Mouse (Mus musculus) embryonic facial prominence, embryonic 10.5 days (tissue): ENCODE measurements around the gene Atp2a1. TPM values are rescaled to one million over a fixed set of nuclear protein-coding genes. Genes with fewer than 3 reads are reported as not detected.

ENCODE experiments used
- DNase-seq: peaks from one replicate; pipeline ENCODE4 v3.0.0-alpha.2; 2017; ENCODE audit warnings: low spot score
- H3K27ac ChIP-seq: fragments of 300-500 bp; sonication (generic); replicated peaks from 2 replicates; pipeline ENCODE4 v1.5.1; 2016; ENCODE audit warnings: mild to moderate bottlenecking
- H3K27me3 ChIP-seq: fragments of 300-500 bp; sonication (generic); replicated peaks from 2 replicates; pipeline ENCODE4 v1.6.1; 2016; ENCODE audit warnings: low read depth, mild to moderate bottlenecking; ENCODE audit not compliant: poor library complexity, severe bottlenecking
- H3K36me3 ChIP-seq: fragments of 300-500 bp; sonication (generic); replicated peaks from 2 replicates; pipeline ENCODE4 v1.6.1; 2016; ENCODE audit warnings: mild to moderate bottlenecking, moderate library complexity
- H3K4me1 ChIP-seq: fragments of 300-500 bp; sonication (generic); 2 replicates; pipeline ENCODE4 v1.6.1; 2016
- H3K4me3 ChIP-seq: fragments of 300-500 bp; sonication (generic); 2 replicates; pipeline ENCODE4 v1.5.1; 2016; ENCODE audit warnings: mild to moderate bottlenecking, moderate library complexity
- H3K9me3 ChIP-seq: fragments of 300-500 bp; sonication (generic); 2 replicates; pipeline ENCODE4 v1.6.1; 2016; ENCODE audit warnings: mild to moderate bottlenecking
- WGBS: fragments of 180-500 bp; shearing (Covaris S2); methylation state at CpG from one replicate; pipeline ENCODE4 v1.1.7; 2016; 5-methylcytosine and 5-hydroxymethylcytosine counted together
- polyA plus RNA-seq: library from polyadenylated mRNA; unstranded; fragments of >200 nt; fragmentation: Nextera tagmentation; extraction: Ambion mirVana; gene quantifications from 2 replicates; pipeline ENCODE4 v1.2.1, GENCODE M21; 2016

The Atp2a1 gene
- polyA plus RNA-seq, 1 experiment from 2014 or later, result 1.8 TPM

DNA sequence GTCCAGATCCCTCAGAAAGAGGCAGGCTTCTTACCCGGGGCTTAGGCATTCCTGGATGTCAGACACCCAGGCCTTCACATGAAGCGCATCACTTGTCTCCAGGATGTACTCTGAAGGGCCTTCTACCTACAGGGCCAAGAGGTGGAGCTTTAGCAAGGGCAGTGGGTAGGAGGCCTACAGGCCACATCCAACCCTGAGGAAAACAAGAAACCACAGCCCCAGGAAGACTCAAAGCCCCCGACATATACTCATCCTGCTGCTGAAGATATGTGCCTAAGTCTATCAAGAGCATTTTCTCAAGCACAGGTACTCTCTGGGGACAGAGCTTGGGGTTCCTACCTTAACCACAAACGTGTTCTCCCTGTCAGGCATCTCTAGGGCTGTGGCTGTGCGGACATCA lies 8.5 kb upstream of the Atp2a1 start:
- Histone ChIP-seq H3K27ac (no peak overlapping the region), H3K4me1 (peaks cover 26% of the 10 kb centered on the region), H3K36me3 (peaks cover 69% of the 10 kb centered on the region), H3K4me3 (no peak overlapping the region), H3K9me3 (no peaks in the 10 kb centered on the region), H3K27me3 (no peaks in the 10 kb centered on the region)
- no peak for DNase-seq
- 91% methylated on average over 5 of the region's 5 CpGs for WGBS

GRCm38 (mm10) chr7:126470077-126470476 lies 7.2 kb upstream of the Atp2a1 start:
- no peak overlapping the region for H3K27ac ChIP-seq
- H3K9me3 ChIP-seq, result no peaks in the 10 kb centered on the region
- peaks cover 77% of the 10 kb centered on the region for H3K36me3 ChIP-seq
- peaks cover 25% of the 10 kb centered on the region for H3K4me1 ChIP-seq
- no peak overlapping the region for H3K4me3 ChIP-seq
- H3K27me3 ChIP-seq, result no peaks in the 10 kb centered on the region
- DNase-seq, result no peak
- 84% methylated on average over 6 of the region's 6 CpGs for WGBS

GRCm38 (mm10) chr7:126467834-126468627 lies 5.1 kb upstream of the Atp2a1 start:
- H3K4me3 ChIP-seq, result no peak overlapping the region
- no peak overlapping the region for H3K27ac ChIP-seq
- WGBS, result 93% methylated on average over 18 of the region's 18 CpGs
- H3K9me3 ChIP-seq, result no peaks in the 10 kb centered on the region
- no peak for DNase-seq
- H3K36me3 ChIP-seq, result peaks cover 75% of the 10 kb centered on the region
- peaks cover 29% of the 10 kb centered on the region for H3K4me1 ChIP-seq
- H3K27me3 ChIP-seq, result 0 out of 2 replicates have a peak, but pooled peaks cover under 1% of the 10 kb centered on the region

DNA sequence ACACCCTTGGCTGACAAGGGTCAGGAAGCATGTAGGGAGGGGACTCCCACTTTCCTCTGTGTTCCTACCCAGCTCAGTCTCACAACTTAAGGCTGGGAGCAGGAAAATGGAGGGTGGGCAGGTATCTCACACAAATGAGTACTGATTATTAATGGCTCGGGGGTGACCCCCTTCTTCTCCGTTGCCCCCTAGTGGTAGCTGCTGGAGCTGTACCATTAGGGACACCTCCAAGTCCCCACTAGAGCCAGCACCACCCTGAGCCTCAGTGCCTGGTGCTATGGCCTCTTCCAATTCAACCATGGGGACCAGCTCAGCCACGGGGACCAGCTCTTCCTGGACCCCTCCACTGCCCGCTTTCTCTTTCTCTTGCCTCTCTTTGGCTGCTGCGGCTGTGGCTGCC lies 4.4 kb upstream of the Atp2a1 start:
- DNase-seq, result peak; percentile 46
- Histone ChIP-seq H3K9me3 (no peaks in the 10 kb centered on the region), H3K4me3 (no peak overlapping the region), H3K36me3 (peaks cover 68% of the 10 kb centered on the region), H3K27me3 (0 out of 2 replicates have a peak, but pooled peaks cover 7% of the 10 kb centered on the region), H3K4me1 (peaks cover 32% of the 10 kb centered on the region), H3K27ac (no peak overlapping the region)
- 66% methylated on average over 5 of the region's 5 CpGs for WGBS

DNA sequence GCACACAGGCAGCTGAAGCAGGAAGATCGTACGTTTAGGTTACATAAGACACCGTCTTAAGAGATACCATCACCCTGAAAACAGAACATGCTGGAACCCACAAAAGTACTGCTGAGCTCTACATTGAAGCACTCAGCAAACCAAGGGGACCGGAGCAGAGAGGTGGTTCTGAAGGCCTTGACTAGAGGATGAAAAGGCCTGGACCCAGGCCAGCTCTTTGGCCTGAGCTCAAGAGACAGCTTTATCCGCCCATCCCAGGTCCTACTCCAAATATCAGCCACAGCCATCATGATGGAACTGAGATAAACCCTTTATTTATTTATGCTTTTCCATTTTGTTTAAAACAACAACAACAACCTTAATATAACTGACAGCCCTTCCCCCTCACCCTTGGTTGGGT lies 3.8 kb upstream of the Atp2a1 start:
- no peaks in the 10 kb centered on the region for H3K9me3 ChIP-seq
- no peak overlapping the region for H3K27ac ChIP-seq
- WGBS, result 95% methylated on average over 5 of the region's 5 CpGs
- H3K4me3 ChIP-seq, result no peak overlapping the region
- DNase-seq, result no peak
- 0 out of 2 replicates have a peak, but pooled peaks cover 8% of the 10 kb centered on the region for H3K27me3 ChIP-seq
- peaks cover 37% of the 10 kb centered on the region for H3K4me1 ChIP-seq
- peaks cover 62% of the 10 kb centered on the region for H3K36me3 ChIP-seq

DNA sequence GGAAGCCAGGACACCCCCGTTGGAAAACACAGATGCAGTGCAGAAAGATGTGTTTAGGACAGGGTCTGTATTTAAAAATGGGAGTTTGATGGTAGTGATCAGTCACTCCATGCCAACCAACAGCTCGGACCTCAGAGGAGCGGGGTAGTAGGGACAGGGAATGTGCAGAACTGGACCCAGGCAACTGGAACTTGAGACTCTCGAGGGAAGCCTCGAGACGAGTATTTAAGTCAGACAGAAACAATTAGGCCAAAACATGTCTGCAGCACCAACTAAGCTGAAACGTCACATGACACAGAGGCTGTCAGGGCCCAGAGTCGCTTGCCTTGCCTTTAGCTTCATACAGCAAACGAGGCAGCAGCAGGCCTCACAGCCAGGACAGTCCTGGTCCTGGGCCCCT lies 3.2 kb upstream of the Atp2a1 start:
- Histone ChIP-seq H3K9me3 (no peaks in the 10 kb centered on the region), H3K4me1 (peaks cover 43% of the 10 kb centered on the region), H3K36me3 (peaks cover 56% of the 10 kb centered on the region), H3K27ac (no peak overlapping the region), H3K27me3 (0 out of 2 replicates have a peak, but pooled peaks cover 11% of the 10 kb centered on the region), H3K4me3 (no peak overlapping the region)
- DNase-seq, result no peak
- 74% methylated on average over 9 of the region's 9 CpGs for WGBS

- Histone ChIP-seq H3K36me3 (peaks cover 49% of the 10 kb centered on the region), H3K27me3 (0 out of 2 replicates have a peak, but pooled peaks cover 11% of the 10 kb centered on the region), H3K9me3 (no peaks in the 10 kb centered on the region), H3K4me1 (peaks cover 50% of the 10 kb centered on the region), H3K4me3 (no peak overlapping the region), H3K27ac (peak overlapping the region; percentile 27; the same call in 1 of the 2 replicates)
- DNase-seq, result no peak
- 56% methylated on average over 7 of the region's 7 CpGs for WGBS
These were observed 2.5 kb upstream of the Atp2a1 start for GRCm38 (mm10) chr7:126465246-126466030.

- Histone ChIP-seq H3K9me3 (no peaks in the 10 kb centered on the region), H3K4me1 (peaks cover 52% of the 10 kb centered on the region), H3K27me3 (0 out of 2 replicates have a peak, but pooled peaks cover 11% of the 10 kb centered on the region), H3K36me3 (peaks cover 43% of the 10 kb centered on the region), H3K27ac (peak overlapping the region; percentile 5), H3K4me3 (no peak overlapping the region)
- WGBS, result 40% methylated on average over 5 of the region's 5 CpGs
- DNase-seq, result no peak
These were observed 1.9 kb upstream of the Atp2a1 start for GRCm38 (mm10) chr7:126464836-126465235.

- 55% methylated on average over 4 of the region's 4 CpGs for WGBS
These were observed 1.2 kb upstream of the Atp2a1 start for GRCm38 (mm10) chr7:126464121-126464520.

GRCm38 (mm10) chr7:126463547-126463946 lies 639 bp upstream of the Atp2a1 start:
- 47% methylated on average over 4 of the region's 4 CpGs for WGBS
- Histone ChIP-seq H3K4me1 (peaks cover 59% of the 10 kb centered on the region), H3K9me3 (no peaks in the 10 kb centered on the region), H3K36me3 (peaks cover 31% of the 10 kb centered on the region), H3K27me3 (0 out of 2 replicates have a peak, but pooled peaks cover 11% of the 10 kb centered on the region), H3K27ac (peak overlapping the region; percentile 8; the same call in 1 of the 2 replicates), H3K4me3 (no peak overlapping the region)
- DNase-seq, result no peak

More at GRCm38 (mm10) chr7:126464121-126464520, 1.2 kb upstream of the Atp2a1 start:
- H3K9me3 ChIP-seq, result no peaks in the 10 kb centered on the region
- peaks cover 53% of the 10 kb centered on the region for H3K4me1 ChIP-seq
- no peak overlapping the region for H3K4me3 ChIP-seq
- H3K27ac ChIP-seq, result 0 out of 2 replicates have a peak overlapping the region, but pooled peaks have one; percentile 8
- H3K27me3 ChIP-seq, result 0 out of 2 replicates have a peak, but pooled peaks cover 11% of the 10 kb centered on the region
- peaks cover 36% of the 10 kb centered on the region for H3K36me3 ChIP-seq
- no peak for DNase-seq

DNA sequence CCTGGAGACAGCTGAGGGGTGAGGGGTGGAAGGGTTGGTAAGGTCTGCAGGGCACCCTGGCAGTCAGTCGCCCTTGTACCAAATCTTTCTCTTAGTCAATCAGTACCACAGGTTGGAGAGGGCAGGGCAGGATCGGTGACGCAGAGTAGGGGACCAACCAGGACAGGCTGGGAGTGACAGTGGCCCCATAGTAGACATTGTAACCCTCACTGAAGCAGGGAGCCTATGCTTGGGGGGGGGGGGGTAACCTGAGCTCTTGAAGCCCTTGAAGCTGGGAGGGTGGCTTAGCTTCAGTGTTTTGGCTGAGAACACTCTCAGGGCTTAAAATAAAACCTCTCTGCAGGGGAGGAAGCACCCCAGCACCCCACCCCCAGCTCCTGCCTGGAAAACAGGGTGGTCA lies 1.3 kb downstream of the Atp2a1 start:
- peaks cover 60% of the 10 kb centered on the region for H3K4me1 ChIP-seq
- WGBS, result 63% methylated on average over 3 of the region's 3 CpGs
- peak overlapping the region; percentile 37; the same call in 1 of the 2 replicates for H3K27ac ChIP-seq
- no peak for DNase-seq
- no peaks in the 10 kb centered on the region for H3K9me3 ChIP-seq
- H3K4me3 ChIP-seq, result no peak overlapping the region
- H3K27me3 ChIP-seq, result 0 out of 2 replicates have a peak, but pooled peaks cover 11% of the 10 kb centered on the region
- peaks cover 11% of the 10 kb centered on the region for H3K36me3 ChIP-seq

DNA sequence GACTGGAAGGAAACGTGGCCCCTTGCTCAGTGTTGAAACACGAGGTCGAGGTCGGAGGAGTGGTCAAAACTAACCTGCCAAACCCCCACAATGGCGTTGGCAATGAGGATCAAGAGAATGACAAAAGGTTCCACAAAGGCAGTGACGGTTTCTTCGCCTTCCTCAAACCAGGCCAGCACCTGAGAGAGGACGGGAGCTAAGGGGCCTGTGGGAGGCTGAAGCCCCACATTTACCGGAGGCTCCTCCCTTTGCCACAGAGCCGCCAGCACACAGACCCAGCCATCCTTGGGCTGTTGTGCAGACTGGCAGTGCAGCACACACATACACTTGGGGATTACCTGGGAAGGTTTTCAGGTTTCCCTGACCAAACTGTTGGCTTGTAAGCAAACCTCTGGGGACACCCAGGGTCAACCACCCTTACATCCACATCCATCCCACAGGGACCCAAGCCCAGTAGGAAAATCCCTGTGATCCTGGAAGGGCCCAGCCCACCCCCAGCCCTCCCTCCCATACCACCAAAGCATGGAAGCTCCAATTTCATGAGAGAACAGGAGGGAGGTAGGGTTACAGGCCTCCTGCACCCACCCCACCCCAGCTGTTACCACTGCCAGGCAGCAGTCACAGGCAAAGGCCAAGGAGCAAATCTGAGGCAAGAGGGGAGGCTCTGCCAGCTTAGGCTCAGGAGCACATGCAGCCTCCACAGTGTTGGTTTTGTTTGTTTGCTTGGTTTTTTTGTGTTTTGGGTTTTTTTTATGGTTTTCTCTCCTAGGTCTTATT lies 2.1 kb downstream of the Atp2a1 start:
- Histone ChIP-seq H3K4me3 (0 out of 2 replicates have a peak overlapping the region, but pooled peaks have one; percentile 14), H3K27ac (peak overlapping the region; percentile 40), H3K9me3 (no peaks in the 10 kb centered on the region), H3K4me1 (peaks cover 60% of the 10 kb centered on the region), H3K27me3 (0 out of 2 replicates have a peak, but pooled peaks cover 11% of the 10 kb centered on the region), H3K36me3 (peaks cover 3% of the 10 kb centered on the region)
- DNase-seq, result peak; percentile 25
- WGBS, result 46% methylated on average over 10 of the region's 10 CpGs
